Mouse (Mus musculus) hindbrain, embryonic 10.5 days (tissue): ENCODE measurements around the gene Hmcn1. TPM values are rescaled to one million over a fixed set of nuclear protein-coding genes. Genes with fewer than 3 reads are reported as not detected.

ENCODE experiments used
- DNase-seq: peaks from one replicate; pipeline ENCODE4 v3.0.0-alpha.2; 2017; ENCODE audit warnings: low spot score
- H3K27ac ChIP-seq: fragments of 300-500 bp; sonication (generic); 2 replicates; pipeline ENCODE4 v1.5.1; 2016; ENCODE audit warnings: mild to moderate bottlenecking, moderate library complexity
- H3K27me3 ChIP-seq: fragments of 300-500 bp; sonication (generic); 2 replicates; pipeline ENCODE4 v1.6.1; 2016; ENCODE audit warnings: mild to moderate bottlenecking; ENCODE audit not compliant: poor library complexity, insufficient read depth, severe bottlenecking
- H3K36me3 ChIP-seq: fragments of 300-500 bp; sonication (generic); 2 replicates; pipeline ENCODE4 v1.6.1; 2016; ENCODE audit warnings: mild to moderate bottlenecking, moderate library complexity
- H3K4me1 ChIP-seq: fragments of 300-500 bp; sonication (generic); replicated peaks from 2 replicates; pipeline ENCODE4 v1.6.1; 2016; ENCODE audit warnings: mild to moderate bottlenecking
- H3K4me3 ChIP-seq: fragments of 300-500 bp; sonication (generic); 2 replicates; pipeline ENCODE4 v1.5.1; 2016; ENCODE audit warnings: mild to moderate bottlenecking, moderate library complexity
- H3K9me3 ChIP-seq: fragments of 300-500 bp; sonication (generic); 2 replicates; pipeline ENCODE4 v1.6.1; 2016; ENCODE audit warnings: mild to moderate bottlenecking, moderate library complexity
- WGBS: fragments of 180-500 bp; shearing (Covaris S2); methylation state at CpG from one replicate; pipeline ENCODE4 v1.1.7; 2016; 5-methylcytosine and 5-hydroxymethylcytosine counted together
- polyA plus RNA-seq: library from polyadenylated mRNA; unstranded; fragments of >200 nt; fragmentation: Nextera tagmentation; extraction: Ambion mirVana; gene quantifications from 2 replicates; pipeline ENCODE4 v1.2.1, GENCODE M21; 2016

Gene Hmcn1
- polyA plus RNA-seq, 1 experiment from 2014 or later = 6.9 TPM

GRCm38 (mm10) chr1:150829851-150830250 is 163.4 kb downstream of the Hmcn1 start:
- no peaks in the 10 kb centered on the region for H3K4me1 ChIP-seq
- H3K4me3 ChIP-seq = no peak overlapping the region
- H3K36me3 ChIP-seq = no peaks in the 10 kb centered on the region
- DNase-seq = no peak
- H3K27me3 ChIP-seq = no peaks in the 10 kb centered on the region
- H3K27ac ChIP-seq = no peak overlapping the region
- no peaks in the 10 kb centered on the region for H3K9me3 ChIP-seq
- WGBS = 76% methylated on average over 7 of the region's 7 CpGs

GRCm38 (mm10) chr1:150827169-150827568 is 166.1 kb downstream of the Hmcn1 start:
- no peaks in the 10 kb centered on the region for H3K27me3 ChIP-seq
- H3K4me3 ChIP-seq = no peak overlapping the region
- no peaks in the 10 kb centered on the region for H3K4me1 ChIP-seq
- no peaks in the 10 kb centered on the region for H3K9me3 ChIP-seq
- DNase-seq = no peak
- no peaks in the 10 kb centered on the region for H3K36me3 ChIP-seq
- no peak overlapping the region for H3K27ac ChIP-seq
- 83% methylated on average over 5 of the region's 5 CpGs for WGBS

- no peak for DNase-seq
- no peak overlapping the region for H3K27ac ChIP-seq
- 66% methylated on average over 5 of the region's 5 CpGs for WGBS
- no peaks in the 10 kb centered on the region for H3K27me3 ChIP-seq
- H3K36me3 ChIP-seq = no peaks in the 10 kb centered on the region
- no peaks in the 10 kb centered on the region for H3K9me3 ChIP-seq
- no peak overlapping the region for H3K4me3 ChIP-seq
- no peaks in the 10 kb centered on the region for H3K4me1 ChIP-seq
Observed at GRCm38 (mm10) chr1:150824334-150825005, 168.8 kb downstream of the Hmcn1 start.

- H3K27me3 ChIP-seq = no peaks in the 10 kb centered on the region
- 91% methylated on average over 11 of the region's 11 CpGs for WGBS
- H3K27ac ChIP-seq = no peak overlapping the region
- H3K4me3 ChIP-seq = no peak overlapping the region
- no peak for DNase-seq
- H3K36me3 ChIP-seq = no peaks in the 10 kb centered on the region
- H3K4me1 ChIP-seq = no peaks in the 10 kb centered on the region
- H3K9me3 ChIP-seq = no peaks in the 10 kb centered on the region
Observed at GRCm38 (mm10) chr1:150816035-150816807, 177.0 kb downstream of the Hmcn1 start.

GRCm38 (mm10) chr1:150814917-150815316 is 178.3 kb downstream of the Hmcn1 start:
- Histone ChIP-seq H3K4me1 (no peaks in the 10 kb centered on the region), H3K27ac (no peak overlapping the region), H3K36me3 (no peaks in the 10 kb centered on the region), H3K27me3 (no peaks in the 10 kb centered on the region), H3K4me3 (no peak overlapping the region), H3K9me3 (no peaks in the 10 kb centered on the region)
- WGBS = 81% methylated on average over 4 of the region's 4 CpGs
- no peak for DNase-seq

- no peak overlapping the region for H3K27ac ChIP-seq
- H3K36me3 ChIP-seq = no peaks in the 10 kb centered on the region
- no peaks in the 10 kb centered on the region for H3K4me1 ChIP-seq
- no peaks in the 10 kb centered on the region for H3K9me3 ChIP-seq
- H3K27me3 ChIP-seq = no peaks in the 10 kb centered on the region
- DNase-seq = no peak
- H3K4me3 ChIP-seq = no peak overlapping the region
Observed at GRCm38 (mm10) chr1:150813381-150813780, 179.9 kb downstream of the Hmcn1 start.

GRCm38 (mm10) chr1:150806864-150807263 is 186.4 kb downstream of the Hmcn1 start:
- H3K9me3 ChIP-seq = no peaks in the 10 kb centered on the region
- no peaks in the 10 kb centered on the region for H3K36me3 ChIP-seq
- 78% methylated on average over 3 of the region's 3 CpGs for WGBS
- H3K4me1 ChIP-seq = no peaks in the 10 kb centered on the region; the same call in 1 of the 2 replicates
- H3K4me3 ChIP-seq = no peak overlapping the region
- H3K27me3 ChIP-seq = no peaks in the 10 kb centered on the region
- DNase-seq = no peak
- H3K27ac ChIP-seq = no peak overlapping the region

GRCm38 (mm10) chr1:150805466-150805865 is 187.8 kb downstream of the Hmcn1 start:
- WGBS = 89% methylated on average over 2 of the region's 2 CpGs
- Histone ChIP-seq H3K36me3 (no peaks in the 10 kb centered on the region), H3K9me3 (no peaks in the 10 kb centered on the region), H3K4me3 (no peak overlapping the region), H3K4me1 (no peaks in the 10 kb centered on the region; the same call in 1 of the 2 replicates), H3K27ac (no peak overlapping the region), H3K27me3 (no peaks in the 10 kb centered on the region)
- DNase-seq = no peak

GRCm38 (mm10) chr1:150804235-150805099 is 188.8 kb downstream of the Hmcn1 start:
- no peak overlapping the region for H3K4me3 ChIP-seq
- H3K9me3 ChIP-seq = no peaks in the 10 kb centered on the region
- 90% methylated on average over 9 of the region's 9 CpGs for WGBS
- H3K4me1 ChIP-seq = no peaks in the 10 kb centered on the region; the same call in 1 of the 2 replicates
- H3K36me3 ChIP-seq = no peaks in the 10 kb centered on the region
- no peak for DNase-seq
- H3K27ac ChIP-seq = no peak overlapping the region
- no peaks in the 10 kb centered on the region for H3K27me3 ChIP-seq

- Histone ChIP-seq H3K27ac (no peak overlapping the region), H3K27me3 (no peaks in the 10 kb centered on the region), H3K9me3 (no peaks in the 10 kb centered on the region), H3K4me1 (no peaks in the 10 kb centered on the region; the same call in 1 of the 2 replicates), H3K4me3 (no peak overlapping the region), H3K36me3 (no peaks in the 10 kb centered on the region)
- 89% methylated on average over 12 of the region's 12 CpGs for WGBS
- no peak for DNase-seq
Observed at GRCm38 (mm10) chr1:150802642-150803041, 190.6 kb downstream of the Hmcn1 start.

GRCm38 (mm10) chr1:150800611-150801263 is 192.5 kb downstream of the Hmcn1 start:
- 92% methylated on average over 8 of the region's 8 CpGs for WGBS
- peaks cover 2% of the 10 kb centered on the region; the same call in 1 of the 2 replicates for H3K36me3 ChIP-seq
- H3K27me3 ChIP-seq = no peaks in the 10 kb centered on the region
- H3K4me1 ChIP-seq = no peaks in the 10 kb centered on the region; the same call in 1 of the 2 replicates
- no peak for DNase-seq
- H3K9me3 ChIP-seq = no peaks in the 10 kb centered on the region
- no peak overlapping the region for H3K4me3 ChIP-seq
- H3K27ac ChIP-seq = no peak overlapping the region

GRCm38 (mm10) chr1:150798651-150799050 is 194.6 kb downstream of the Hmcn1 start:
- H3K36me3 ChIP-seq = peaks cover 2% of the 10 kb centered on the region; the same call in 1 of the 2 replicates
- no peak overlapping the region for H3K27ac ChIP-seq
- no peaks in the 10 kb centered on the region for H3K4me1 ChIP-seq
- WGBS = 93% methylated on average over 5 of the region's 5 CpGs
- no peaks in the 10 kb centered on the region for H3K27me3 ChIP-seq
- DNase-seq = no peak
- no peak overlapping the region for H3K4me3 ChIP-seq
- H3K9me3 ChIP-seq = no peaks in the 10 kb centered on the region
